Comparison of ENCODE assay signal across 8 mouse cellular contexts in the genomic region with DNA sequence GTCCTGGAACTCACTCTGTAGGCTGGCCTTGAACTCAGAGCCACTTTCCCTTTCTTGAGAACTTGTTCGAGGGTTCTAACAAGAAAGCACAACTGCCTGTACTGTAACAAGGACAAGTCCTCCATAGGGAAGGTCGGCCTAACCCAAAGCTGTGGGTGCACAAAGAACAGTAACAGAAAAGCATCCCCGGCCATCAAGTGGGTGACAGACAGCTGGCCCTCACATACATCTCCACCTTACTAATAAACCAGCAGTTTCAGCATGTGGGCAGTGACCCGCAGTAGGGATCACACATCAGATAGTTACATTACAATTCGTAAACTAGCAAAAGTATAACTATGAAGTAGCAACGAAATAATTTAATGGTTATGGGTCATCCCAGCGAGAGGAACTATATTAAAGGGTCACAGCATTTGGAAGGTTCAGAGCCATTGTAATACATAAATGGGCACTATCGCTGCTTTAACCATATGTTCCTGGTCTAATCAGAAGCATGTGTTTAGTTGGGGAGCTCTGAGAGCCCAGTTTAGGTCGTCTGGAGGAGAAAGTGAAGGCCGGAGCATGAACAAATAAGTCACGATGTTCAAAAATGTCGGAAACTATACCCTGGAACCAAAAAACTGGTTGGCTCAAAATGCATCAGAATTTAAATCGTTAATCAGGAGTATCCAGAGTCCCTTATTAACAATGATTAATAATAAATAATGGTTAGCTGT. TPM values are rescaled to one million over a fixed set of nuclear protein-coding genes. Genes with fewer than 3 reads are reported as not detected.
A peak's percentile ranks its signal among the peaks of the same experiment; 100 is the strongest.
DNase-seq lines count a peak whose midpoint lies in the region; ATAC-seq and TF ChIP-seq lines count a peak whose summit lies in the region.

No protein-coding gene starts in this region.

- H3K27ac ChIP-seq in embryonic facial prominence, embryonic 10.5 days (replicated peaks), result peak overlapping the region; percentile 94
- H3K27ac ChIP-seq in hindbrain, embryonic 15.5 days (replicated peaks), result peak overlapping the region; percentile 81

- peaks cover 15% of the 10 kb centered on the region for H3K79me2 ChIP-seq in myocyte (ENCODE audit: control insufficient read depth, insufficient read depth)

- H3K9ac ChIP-seq in hindbrain, embryonic 15.5 days, result peak overlapping the region; percentile 83

- WGBS in lung, adult 2 months, result 37% methylated on average over 13 of the region's 13 CpGs
- 36% methylated on average over 13 of the region's 13 CpGs for WGBS in embryonic facial prominence, embryonic 10.5 days
- WGBS in hindbrain, embryonic 15.5 days, result 37% methylated on average over 13 of the region's 13 CpGs

- peaks cover 28% of the 10 kb centered on the region for H3K36me3 ChIP-seq in embryonic facial prominence, embryonic 10.5 days (replicated peaks)
- H3K36me3 ChIP-seq in hindbrain, embryonic 15.5 days, result peaks cover 23% of the 10 kb centered on the region
- H3K36me3 ChIP-seq in myocyte (ENCODE audit: control insufficient read depth, insufficient read depth), result peaks cover 8% of the 10 kb centered on the region

- TF ChIP-seq POLR2A in lung, adult 2 months (IDR thresholded peaks at IDR 0.05; ENCODE audit: borderline replicate concordance, extremely low read depth, low read depth, low read length), result no peak
- TF ChIP-seq POLR2A in myocyte (IDR thresholded peaks at IDR 0.05; ENCODE audit: insufficient read length, low read depth), result no peak

- peaks cover 5% of the 10 kb centered on the region; the same call in 1 of the 2 replicates for H3K4me1 ChIP-seq in lung, adult 2 months (ENCODE audit: control insufficient read depth, insufficient read depth, low read length)
- peaks cover 16% of the 10 kb centered on the region for H3K4me1 ChIP-seq in embryonic facial prominence, embryonic 10.5 days
- H3K4me1 ChIP-seq in hindbrain, embryonic 15.5 days (replicated peaks), result peaks cover 16% of the 10 kb centered on the region

- no peak for DNase-seq in lung, adult 2 months
- no peak for DNase-seq in lung, adult 18-20 months
- DNase-seq in embryonic facial prominence, embryonic 10.5 days (ENCODE audit: low spot score), result no peak
- no peak for DNase-seq in layer of hippocampus, postnatal 10 days (ENCODE audit: low spot score in 2 of 2)
- no peak for DNase-seq in adrenal gland, adult 18-20 months (ENCODE audit: low spot score in 2 of 2)
- no peak for DNase-seq in kidney, postnatal 36 days

- peak overlapping the region; percentile 68 for H3K4me2 ChIP-seq in hindbrain, embryonic 15.5 days
- H3K4me2 ChIP-seq in myocyte (ENCODE audit: low read depth), result peak overlapping the region; percentile 76

- no peaks in the 10 kb centered on the region for H3K9me3 ChIP-seq in embryonic facial prominence, embryonic 10.5 days
- no peaks in the 10 kb centered on the region for H3K9me3 ChIP-seq in hindbrain, embryonic 15.5 days

- H3K27me3 ChIP-seq in embryonic facial prominence, embryonic 10.5 days (replicated peaks; ENCODE audit: low read depth, poor library complexity, severe bottlenecking), result no peaks in the 10 kb centered on the region
- H3K27me3 ChIP-seq in hindbrain, embryonic 15.5 days, result no peaks in the 10 kb centered on the region
- H3K27me3 ChIP-seq in myocyte (ENCODE audit: control insufficient read depth, insufficient read depth, insufficient read length), result no peaks in the 10 kb centered on the region

- ATAC-seq in hindbrain, embryonic 15.5 days (ENCODE audit: low FRiP score, low read depth), result peak; percentile 58

- TF ChIP-seq CTCF in lung, adult 2 months (IDR thresholded peaks at IDR 0.05; ENCODE audit: insufficient read depth, low read length), result no peak

- H3K4me3 ChIP-seq in lung, adult 2 months (replicated peaks; ENCODE audit: extremely low read depth, low read depth, low read length), result peak overlapping the region; percentile 82
- H3K4me3 ChIP-seq in embryonic facial prominence, embryonic 10.5 days, result peak overlapping the region; percentile 85
- H3K4me3 ChIP-seq in hindbrain, embryonic 15.5 days, result peak overlapping the region; percentile 69
- H3K4me3 ChIP-seq in myocyte, result peak overlapping the region; percentile 65

- peak overlapping the region; percentile 33 for H3ac ChIP-seq in myocyte (ENCODE audit: control insufficient read depth, insufficient read length)

TF ChIP-seq in myocyte, 11 proteins besides CTCF, POLR2A, EP300 and RAD21:
- no peak for TF ChIP-seq MYOD1 (IDR thresholded peaks at IDR 0.05; ENCODE audit: control insufficient read depth in 1 of 3, insufficient read length in 2 of 3, low read depth in 2 of 3)
- TF ChIP-seq TCF12 (IDR thresholded peaks at IDR 0.05; ENCODE audit: insufficient read depth, poor library complexity, severe bottlenecking), result no peak
- TF ChIP-seq REST (IDR thresholded peaks at IDR 0.05; ENCODE audit: insufficient read depth, insufficient read length), result no peak
- TF ChIP-seq USF1 (IDR thresholded peaks at IDR 0.05; ENCODE audit: low read depth), result no peak
- no peak for TF ChIP-seq E2F4 (IDR thresholded peaks at IDR 0.05; ENCODE audit: insufficient read depth)
- no peak for TF ChIP-seq MYOG (IDR thresholded peaks at IDR 0.05; ENCODE audit: control insufficient read depth in 1 of 3, insufficient read depth in 1 of 3, insufficient read length in 2 of 3, low read depth in 2 of 3)
- TF ChIP-seq POLR2AphosphoS2 (IDR thresholded peaks at IDR 0.05; ENCODE audit: insufficient read length, low read depth), result no peak
- no peak for TF ChIP-seq SRF (IDR thresholded peaks at IDR 0.05; ENCODE audit: control insufficient read depth, insufficient read length, low read depth)
- TF ChIP-seq MAX (IDR thresholded peaks at IDR 0.05; ENCODE audit: low read depth), result no peak
- no peak for TF ChIP-seq CEBPB (IDR thresholded peaks at IDR 0.05; ENCODE audit: insufficient read depth, poor library complexity, severe bottlenecking)
- TF ChIP-seq TCF3 (IDR thresholded peaks at IDR 0.05; ENCODE audit: insufficient read length, low read depth), result no peak

RNA-seq across cellular contexts. Expression of a gene that starts 0.6 kb away (rescaled TPM):
- 2.5 and 3.6 TPM in 2 replicates for polyA plus RNA-seq in lung, adult 2 months (2012; rRNA removed)
- polyA plus RNA-seq in embryonic facial prominence, embryonic 10.5 days (2016; fragmentation: Nextera tagmentation; extraction: Ambion mirVana), result 32.6 and 35.5 TPM in 2 replicates
- 35.7 and 38.2 TPM in 2 replicates for polyA plus RNA-seq in hindbrain, embryonic 15.5 days (2015; fragmentation: Nextera tagmentation; extraction: Ambion mirVana)
- polyA plus RNA-seq in myocyte (2012; fragmentation: generic; extraction: Trizol), result 2.3 TPM
- total RNA-seq in layer of hippocampus, postnatal 10 days (2021), result 10 to 100 TPM; 25.9 to 27.5 TPM
- total RNA-seq in adrenal gland, adult 18-20 months (2021), result 10 to 100 TPM; 10.7 to 15.4 TPM

RNA-seq across cellular contexts. Expression of a gene that starts 25.4 kb away (rescaled TPM):
- polyA plus RNA-seq in lung, adult 2 months (2012; rRNA removed), result 4.3 and 5.0 TPM in 2 replicates
- 0.48 and 1.1 TPM in 2 replicates for polyA plus RNA-seq in embryonic facial prominence, embryonic 10.5 days (2016; fragmentation: Nextera tagmentation; extraction: Ambion mirVana)
- polyA plus RNA-seq in hindbrain, embryonic 15.5 days (2015; fragmentation: Nextera tagmentation; extraction: Ambion mirVana), result 1.9 and 2.2 TPM in 2 replicates
- polyA plus RNA-seq in myocyte (2012; fragmentation: generic; extraction: Trizol), result not detected
- total RNA-seq in layer of hippocampus, postnatal 10 days (2021), result 1 to 10 TPM; 9.1 to 9.7 TPM
- total RNA-seq in adrenal gland, adult 18-20 months (2021), result under 1 TPM; 0.23 to 0.77 TPM

RNA-seq across cellular contexts. Expression of a gene that starts 48.2 kb away (rescaled TPM):
- 46.5 and 66.8 TPM in 2 replicates for polyA plus RNA-seq in lung, adult 2 months (2012; rRNA removed)
- polyA plus RNA-seq in embryonic facial prominence, embryonic 10.5 days (2016; fragmentation: Nextera tagmentation; extraction: Ambion mirVana), result 110 and 111 TPM in 2 replicates
- 46.7 and 51.3 TPM in 2 replicates for polyA plus RNA-seq in hindbrain, embryonic 15.5 days (2015; fragmentation: Nextera tagmentation; extraction: Ambion mirVana)
- polyA plus RNA-seq in myocyte (2012; fragmentation: generic; extraction: Trizol), result 53.0 TPM
- 100 to 1,000 TPM; 115 TPM for total RNA-seq in layer of hippocampus, postnatal 10 days (2021)
- total RNA-seq in adrenal gland, adult 18-20 months (2021), result 10 to 100 TPM; 53.8 to 69.4 TPM
